Mouse (Mus musculus) G1E (cell line): ENCODE data around the gene Nf2.

ENCODE experiments used
- CTCF ChIP-seq: IDR thresholded peaks from 2 replicates; pipeline ENCODE4 v1.5.1; 2012; ENCODE audit warnings: low read depth, low read length, inconsistent platforms, mixed read lengths
- GATA1 ChIP-seq: IDR thresholded peaks from 2 replicates; pipeline ENCODE4 v1.6.1; 2012; ENCODE audit warnings: borderline replicate concordance, low read length, inconsistent platforms, mixed read lengths
- GATA2 ChIP-seq: IDR thresholded peaks from 2 replicates; pipeline ENCODE4 v1.6.1; 2012; ENCODE audit warnings: low read depth, low read length, inconsistent platforms, borderline replicate concordance
- POLR2AphosphoS5 ChIP-seq: IDR thresholded peaks from 2 replicates; pipeline ENCODE4 v1.6.1; 2012; ENCODE audit warnings: low read depth, low read length, inconsistent platforms; ENCODE audit not compliant: insufficient replicate concordance
- TAL1 ChIP-seq: conservative IDR thresholded peaks from 2 replicates; pipeline ENCODE4 v1.6.1; 2012; ENCODE audit warnings: low read depth, low read length, inconsistent platforms, mixed read lengths

DNA sequence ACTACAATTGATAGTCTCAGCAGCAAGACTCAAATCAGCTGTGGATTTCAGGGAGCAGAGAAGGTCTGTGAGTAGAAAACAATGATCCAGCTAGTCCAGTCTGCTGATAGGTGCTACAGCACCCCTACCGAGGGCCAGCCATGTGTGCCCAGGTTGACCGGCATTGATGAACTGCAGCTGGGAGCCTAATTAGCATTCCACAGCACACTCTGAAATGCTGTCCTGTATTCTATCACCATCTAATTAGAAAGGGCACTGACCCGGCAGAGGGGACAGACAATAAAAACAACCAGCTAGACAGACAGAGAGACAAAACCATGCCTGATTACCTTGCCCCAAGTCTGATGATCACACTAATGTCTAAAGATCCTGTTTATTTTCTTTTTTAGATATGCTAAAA, 56.3 kb downstream of the Nf2 start:
- TF ChIP-seq CTCF: no peak
- TF ChIP-seq GATA1: no peak
- TF ChIP-seq POLR2AphosphoS5: no peak
- TF ChIP-seq TAL1: no peak
- no peak for TF ChIP-seq GATA2
